Mouse (Mus musculus): Measurements from ENCODE around the gene Pycard. TPM values are rescaled to one million over a fixed set of nuclear protein-coding genes. Genes with fewer than 3 reads are reported as not detected.
"Not testable (repeated sequence)": the region's sequence is repeated elsewhere in the genome, so short reads cannot be mapped to it uniquely, and the experiment has no call there.

Gene Pycard
- 1 to 10 TPM; 3.7 to 5.5 TPM for total RNA-seq (2021)

DNA sequence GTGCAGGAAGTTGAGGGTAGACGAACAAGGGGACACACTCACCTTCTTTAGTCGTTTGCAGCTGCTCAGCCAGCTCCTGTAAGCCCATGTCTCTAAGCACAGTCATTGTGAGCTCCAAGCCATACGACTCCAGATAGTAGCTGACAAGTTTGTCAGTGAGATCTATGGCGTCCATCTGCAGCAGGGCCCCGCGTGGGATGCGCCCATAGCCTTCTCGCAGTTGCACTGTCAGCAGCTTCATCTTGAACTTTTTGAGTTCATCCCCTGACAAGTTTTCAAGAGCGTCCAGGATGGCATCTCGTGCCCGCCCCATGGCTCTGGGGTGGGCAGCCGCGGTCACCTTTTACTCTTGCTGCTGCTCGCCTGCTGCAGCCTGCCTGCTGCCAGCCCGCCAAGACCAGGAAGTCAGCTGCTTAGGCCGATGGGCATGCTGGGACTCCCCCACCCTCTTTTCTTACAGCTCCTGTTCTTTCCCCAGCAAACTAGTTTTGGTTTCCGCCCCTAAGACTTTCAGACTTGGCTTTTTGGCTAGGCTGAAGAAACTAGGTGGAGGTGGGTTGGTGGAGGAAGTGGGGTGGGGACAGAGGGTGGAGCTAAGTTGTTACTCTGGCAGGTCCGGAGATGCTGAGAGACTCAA is at the start of gene Pycard:
Gene Pycard (minus strand): TSS at position 527 of the 637 bp plus-strand sequence.
- DNase-seq (ENCODE audit: extremely low spot score in 1 of 2, low spot score in 2 of 2): peak; percentile 16 to 55
- intact Hi-C loops (cut with DNase I): no loop called here

GRCm38 (mm10) chr7:128042161-128042820 is 48.6 kb upstream of the Pycard start:
- DNase-seq (ENCODE audit: extremely low spot score in 1 of 2, low spot score in 2 of 2); intact Hi-C loops (cut with DNase I): not testable (repeated sequence)

GRCm38 (mm10) chr7:128033616-128034015 is 39.9 kb upstream of the Pycard start:
- intact Hi-C loops (cut with DNase I): no loop called here

GRCm38 (mm10) chr7:128032989-128033293 is 39.3 kb upstream of the Pycard start:
- DNase-seq (ENCODE audit: extremely low spot score in 1 of 2, low spot score in 2 of 2): no peak
- intact Hi-C loops (cut with DNase I): no loop called here

More at GRCm38 (mm10) chr7:128033616-128034015, 39.9 kb upstream of the Pycard start:
- DNase-seq (ENCODE audit: extremely low spot score in 1 of 2, low spot score in 2 of 2): no peak

DNA sequence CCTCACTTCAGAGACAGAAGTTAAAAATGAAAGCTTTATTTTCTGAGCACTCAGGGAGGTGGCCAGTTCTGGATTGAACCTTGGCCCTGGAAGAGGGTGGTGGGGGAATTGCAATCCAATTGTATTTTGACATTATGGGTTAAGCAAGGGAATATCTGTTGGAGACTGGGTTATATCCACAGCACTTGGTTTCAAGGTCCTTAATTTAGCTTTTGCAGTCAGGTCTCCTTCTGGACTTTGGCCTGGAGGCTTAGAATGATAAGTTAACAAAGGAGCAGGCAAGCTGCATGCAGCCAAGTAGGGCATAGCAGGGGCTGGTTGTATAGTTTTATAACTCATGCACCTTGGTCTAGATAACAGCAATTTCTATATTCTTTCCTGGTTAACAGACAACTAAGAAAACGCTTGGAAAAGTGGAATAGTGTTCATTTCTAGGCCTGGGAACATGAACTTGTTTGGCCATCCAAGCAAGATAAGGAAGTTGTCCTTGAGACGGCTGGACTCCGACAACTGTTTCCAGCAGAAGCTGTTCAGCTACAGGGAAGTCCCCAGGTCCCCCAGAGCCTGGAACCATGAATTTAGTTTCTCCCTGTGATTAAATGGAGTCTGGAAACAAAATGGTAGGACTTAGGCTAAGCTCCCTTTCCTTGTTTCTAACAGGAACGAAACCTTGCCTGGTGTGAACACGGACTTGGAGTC is 38.8 kb upstream of the Pycard start:
- intact Hi-C loops (cut with DNase I): no loop called here
- no peak for DNase-seq (ENCODE audit: extremely low spot score in 1 of 2, low spot score in 2 of 2)

DNA sequence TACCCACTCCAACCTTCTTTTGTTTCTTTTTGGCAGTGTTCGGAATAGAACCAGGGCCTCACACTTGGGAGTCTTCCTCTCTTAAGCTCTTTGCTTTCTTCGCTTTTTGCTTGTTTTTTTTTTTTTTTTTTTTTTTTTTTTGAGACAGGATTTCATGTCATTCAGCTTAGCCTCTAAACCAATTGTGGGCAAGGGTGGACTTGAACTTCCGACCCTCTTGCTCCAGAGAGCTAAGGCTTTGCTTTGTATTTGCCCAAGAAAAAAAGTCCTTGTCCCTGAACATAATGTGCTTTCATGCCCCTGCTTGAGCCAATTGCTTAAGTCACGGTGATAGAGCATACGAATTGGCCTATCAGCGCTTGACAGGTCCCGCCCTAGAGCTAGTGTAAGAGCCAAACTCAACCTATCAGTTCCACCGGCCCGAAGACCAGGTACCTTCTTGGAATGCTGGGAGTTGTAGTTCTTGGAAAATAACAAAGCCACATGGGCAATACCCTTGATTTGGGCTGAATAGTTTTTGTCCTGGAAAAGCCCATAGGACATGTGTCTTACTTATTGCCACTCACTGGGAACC is 37.8 kb upstream of the Pycard start:
- intact Hi-C loops (cut with DNase I): no loop called here
- no peak for DNase-seq (ENCODE audit: extremely low spot score in 1 of 2, low spot score in 2 of 2)

- DNase-seq (ENCODE audit: extremely low spot score in 1 of 2, low spot score in 2 of 2): no peak
- intact Hi-C loops (cut with DNase I): no loop called here
These were observed 31.7 kb upstream of the Pycard start for GRCm38 (mm10) chr7:128025381-128025780.

- DNase-seq (ENCODE audit: extremely low spot score in 1 of 2, low spot score in 2 of 2): no peak
- intact Hi-C loops (cut with DNase I): no loop called here
These were observed 31.3 kb upstream of the Pycard start for GRCm38 (mm10) chr7:128024932-128025331.

GRCm38 (mm10) chr7:128024364-128024763 is 30.7 kb upstream of the Pycard start:
- intact Hi-C loops (cut with DNase I): no loop called here
- DNase-seq (ENCODE audit: extremely low spot score in 1 of 2, low spot score in 2 of 2): no peak

- intact Hi-C loops (cut with DNase I): no loop called here
- no peak for DNase-seq (ENCODE audit: extremely low spot score in 1 of 2, low spot score in 2 of 2)
These were observed 29.9 kb upstream of the Pycard start for GRCm38 (mm10) chr7:128023565-128023964.

GRCm38 (mm10) chr7:128022974-128023373 is 29.3 kb upstream of the Pycard start:
- DNase-seq (ENCODE audit: extremely low spot score in 1 of 2, low spot score in 2 of 2): no peak
- intact Hi-C loops (cut with DNase I): no loop called here

GRCm38 (mm10) chr7:128019187-128019586 is 25.5 kb upstream of the Pycard start:
- DNase-seq (ENCODE audit: extremely low spot score in 1 of 2, low spot score in 2 of 2): no peak
- intact Hi-C loops (cut with DNase I): no loop called here

DNA sequence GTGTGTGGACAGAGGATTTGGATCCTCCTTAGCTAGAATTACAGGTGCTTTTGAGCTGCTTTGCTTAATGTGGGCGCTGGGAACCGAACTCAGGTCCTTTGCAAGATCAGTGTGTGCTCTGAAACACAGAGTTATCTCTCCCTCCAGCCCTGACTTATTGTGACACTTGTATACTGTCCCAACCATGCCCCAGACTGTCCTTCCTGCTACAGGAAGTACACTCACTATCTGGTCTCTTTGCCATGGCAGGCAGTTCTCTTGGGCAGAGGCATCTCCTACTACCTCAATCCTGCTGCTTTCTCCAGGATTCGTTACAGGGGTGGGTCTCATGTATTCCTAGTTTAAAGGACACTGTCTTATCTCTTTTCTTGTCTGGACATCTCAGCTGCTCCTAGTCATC is 24.6 kb upstream of the Pycard start:
- intact Hi-C loops (cut with DNase I): no loop called here
- DNase-seq (ENCODE audit: extremely low spot score in 1 of 2, low spot score in 2 of 2): no peak

DNA sequence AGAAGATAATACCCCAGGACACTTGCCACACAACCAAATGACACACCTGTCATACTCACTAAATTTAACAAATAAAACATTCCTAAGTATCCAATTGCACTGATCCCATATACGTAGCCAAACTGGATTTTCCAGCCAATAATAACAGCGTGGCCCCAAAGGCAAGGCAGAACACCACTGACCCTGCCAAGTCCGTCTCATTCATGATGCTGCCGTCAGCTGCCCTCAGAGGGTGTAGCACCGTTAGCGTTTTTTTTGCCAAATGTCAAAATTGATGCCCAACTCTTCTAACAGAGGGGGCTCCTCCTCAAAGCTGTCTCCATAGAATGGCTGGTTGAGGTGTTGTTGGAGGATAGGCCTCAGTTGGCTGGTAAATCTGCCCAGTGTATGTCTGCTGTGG is 23.0 kb upstream of the Pycard start:
- DNase-seq (ENCODE audit: extremely low spot score in 1 of 2, low spot score in 2 of 2): no peak

GRCm38 (mm10) chr7:128016134-128016533 is 22.5 kb upstream of the Pycard start:
- DNase-seq (ENCODE audit: extremely low spot score in 1 of 2, low spot score in 2 of 2); intact Hi-C loops (cut with DNase I): not testable (repeated sequence)

More for the DNA sequence above, 23.0 kb upstream of the Pycard start:
- intact Hi-C loops (cut with DNase I): no loop called here

GRCm38 (mm10) chr7:128013116-128013515 is 19.4 kb upstream of the Pycard start:
- no peak for DNase-seq (ENCODE audit: extremely low spot score in 1 of 2, low spot score in 2 of 2)
- intact Hi-C loops (cut with DNase I): no loop called here

GRCm38 (mm10) chr7:128012136-128012780 is 18.6 kb upstream of the Pycard start:
- intact Hi-C loops (cut with DNase I): no loop called here
- no peak for DNase-seq (ENCODE audit: extremely low spot score in 1 of 2, low spot score in 2 of 2)

- intact Hi-C loops (cut with DNase I): no loop called here
These were observed 16.2 kb upstream of the Pycard start for GRCm38 (mm10) chr7:128009715-128010340.

DNA sequence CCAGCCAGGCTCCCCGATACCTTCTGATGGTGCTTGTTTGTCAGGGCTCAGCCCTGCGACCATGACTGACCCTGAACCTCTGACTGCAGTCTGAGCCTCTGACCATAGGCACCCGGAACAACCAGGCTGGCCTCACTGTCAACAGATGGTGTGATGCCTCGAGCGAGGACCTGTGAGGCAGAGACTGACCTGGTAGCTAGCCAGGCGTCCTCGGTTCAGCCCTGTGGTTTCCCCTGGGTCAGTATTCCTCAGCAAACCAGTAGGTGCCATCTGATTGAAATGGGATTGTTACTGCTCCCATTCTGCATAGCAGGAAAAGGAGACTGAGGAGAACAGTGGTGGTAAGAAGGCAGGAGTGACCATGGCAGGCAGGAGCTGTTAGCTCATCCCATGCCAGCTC is 12.5 kb upstream of the Pycard start:
- no peak for DNase-seq (ENCODE audit: extremely low spot score in 1 of 2, low spot score in 2 of 2)
- intact Hi-C loops (cut with DNase I): no loop called here

More at GRCm38 (mm10) chr7:128009715-128010340, 16.2 kb upstream of the Pycard start:
- DNase-seq (ENCODE audit: extremely low spot score in 1 of 2, low spot score in 2 of 2): peak in 1 of 2 experiments; percentile 34

Data from left cerebral cortex, postnatal 10 days (tissue).